Mouse (Mus musculus): ENCODE measurements at regions not wholly inside any gene's neighbourhood (a gene's known extent, or its start where the extent isn't known, plus 50 kb on each side); places are given as distances from the start of the nearest gene placed in this dataset.

DNA sequence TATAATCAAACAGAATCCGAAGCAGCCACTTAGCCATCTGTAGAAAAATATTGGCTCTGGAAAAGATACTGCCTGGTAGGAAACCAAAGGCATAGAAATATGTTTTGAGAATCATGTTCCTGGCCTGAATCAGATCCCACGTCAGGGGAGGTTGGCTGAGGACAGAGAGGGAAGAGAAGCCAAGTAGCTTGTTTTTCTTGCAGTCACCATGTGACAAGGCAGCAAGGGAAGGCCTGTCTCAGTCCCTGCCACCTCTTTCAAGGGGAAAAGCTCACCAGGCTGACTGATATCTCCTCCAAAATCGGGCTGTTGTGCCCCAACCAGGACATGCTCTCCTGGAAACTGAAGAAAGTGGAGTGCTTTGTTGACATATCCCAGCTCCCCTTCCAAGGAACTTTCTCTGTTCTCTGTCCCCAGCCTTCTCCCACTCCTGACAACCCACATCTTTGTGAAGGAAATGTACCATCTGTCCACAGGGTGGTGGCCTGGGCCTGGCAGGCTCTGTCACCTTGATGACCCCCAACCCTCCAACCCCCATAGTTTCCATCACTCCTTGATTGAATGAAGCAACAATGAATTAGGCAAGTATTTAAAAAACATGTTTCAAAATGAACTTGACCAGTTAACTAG lies 104.3 kb upstream of the Foxn2 start:
- DNase-seq (ENCODE audit: low spot score in 2 of 2), result peak; percentile 49 to 62

DNA sequence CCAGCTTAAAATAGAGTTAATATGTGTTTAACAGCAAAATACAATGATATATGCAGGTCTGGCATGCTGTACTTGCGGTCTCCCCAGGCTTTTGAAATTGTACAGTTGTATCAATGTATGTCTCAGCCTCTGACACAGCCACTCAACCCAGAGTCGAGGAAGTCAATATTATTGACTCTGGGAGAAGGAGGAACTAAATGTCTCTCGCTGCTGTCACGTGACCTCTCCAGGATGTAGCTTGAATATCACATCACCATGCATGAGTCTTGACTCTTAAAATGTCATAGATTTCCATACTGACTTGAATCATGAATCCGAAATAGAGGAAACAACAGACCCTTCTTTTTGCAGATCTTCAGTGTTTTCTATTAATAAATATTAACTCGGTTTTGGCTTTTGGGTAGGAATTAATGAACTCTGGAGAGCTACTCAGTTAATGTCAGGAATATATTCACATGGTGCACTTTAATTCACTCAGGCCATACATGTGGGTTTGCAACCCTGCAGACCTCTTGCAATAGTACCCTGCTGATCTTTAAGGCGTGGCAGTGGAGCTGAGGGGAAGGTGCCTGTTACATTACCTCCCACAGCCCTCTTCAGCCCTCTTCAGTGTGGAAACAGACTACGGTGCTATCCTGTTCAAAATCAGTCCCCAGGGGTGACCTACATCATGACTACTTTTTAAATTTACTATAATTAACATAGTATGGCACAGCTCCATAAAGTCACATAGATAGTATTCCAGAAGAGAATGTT lies 102.7 kb upstream of the Foxn2 start:
- no peak for DNase-seq (ENCODE audit: low spot score in 2 of 2)

DNA sequence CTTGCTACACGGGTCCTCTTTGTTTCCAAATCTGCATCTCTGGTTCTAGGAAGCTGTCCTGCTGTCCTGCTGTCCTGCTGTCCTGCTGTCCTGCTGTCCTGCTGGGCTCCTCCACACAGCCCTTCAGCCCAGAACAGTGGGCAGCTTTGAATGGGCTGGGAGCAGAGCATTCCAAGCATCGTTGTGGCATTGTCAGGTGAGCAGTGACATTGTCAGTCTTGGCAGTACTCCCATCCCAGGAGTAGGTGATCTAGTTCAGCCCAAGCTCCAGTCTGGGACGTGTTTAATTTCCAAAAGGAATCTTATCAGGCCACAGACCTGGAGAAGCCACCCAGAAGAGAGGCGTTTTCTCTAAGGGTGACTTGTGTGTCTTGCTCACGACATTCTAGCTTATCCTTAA lies 99.4 kb upstream of the Foxn2 start:
- DNase-seq (ENCODE audit: low spot score in 2 of 2), result no peak

DNA sequence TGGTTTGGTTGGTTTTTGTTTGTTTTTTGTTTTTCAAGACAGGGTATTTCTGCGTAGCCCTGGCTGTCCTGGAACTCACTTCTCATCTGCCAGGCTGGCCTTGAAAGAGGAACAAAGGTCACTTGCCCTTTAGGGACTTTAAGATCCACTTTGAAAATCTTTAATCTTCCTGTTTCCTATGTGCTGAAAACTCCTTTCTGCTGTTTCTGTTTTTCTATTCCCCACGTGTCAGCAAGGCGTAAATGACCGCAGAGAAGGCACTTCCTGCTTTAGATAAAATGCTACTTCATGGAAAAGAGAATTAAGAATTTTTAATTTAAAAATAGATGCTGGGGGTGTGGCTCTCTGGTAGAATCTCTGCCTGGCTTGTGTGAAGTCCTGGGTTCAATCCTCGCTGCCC lies 98.9 kb upstream of the Foxn2 start:
- no peak for DNase-seq (ENCODE audit: low spot score in 2 of 2)

DNA sequence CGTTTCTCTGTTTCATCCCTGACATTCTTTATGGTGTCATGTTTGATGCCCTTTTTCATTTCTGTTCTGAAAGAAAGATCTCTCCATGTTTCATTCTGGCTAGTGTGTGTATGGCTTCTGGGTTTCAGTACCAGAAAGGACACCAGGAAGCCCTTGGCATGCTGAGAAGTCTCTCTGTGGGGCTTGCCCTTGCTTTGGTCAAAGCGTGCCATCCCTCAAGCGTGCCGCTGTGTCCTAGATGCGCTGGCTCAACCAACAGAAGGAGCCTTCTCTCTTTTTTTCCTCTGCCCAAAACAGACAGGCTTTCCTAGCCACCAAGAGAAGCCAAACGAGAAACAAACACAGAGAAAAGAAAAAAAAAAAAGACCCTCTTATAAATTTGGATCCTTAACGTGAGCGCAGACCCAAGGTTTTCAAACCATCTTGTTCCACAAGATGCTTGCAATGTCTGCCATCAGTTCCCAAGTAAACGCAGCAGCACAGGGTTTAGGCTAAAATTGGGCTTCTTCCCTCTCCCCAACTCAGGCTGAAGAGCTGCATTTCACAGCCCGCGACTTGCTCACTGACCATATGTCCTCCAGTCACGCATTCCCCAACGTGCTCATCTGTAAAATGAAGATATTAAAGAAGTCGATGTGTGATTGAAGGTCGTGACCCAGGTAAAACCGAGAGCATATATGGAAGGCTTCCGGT lies 97.3 kb upstream of the Foxn2 start:
- no peak for DNase-seq (ENCODE audit: low spot score in 2 of 2)

DNA sequence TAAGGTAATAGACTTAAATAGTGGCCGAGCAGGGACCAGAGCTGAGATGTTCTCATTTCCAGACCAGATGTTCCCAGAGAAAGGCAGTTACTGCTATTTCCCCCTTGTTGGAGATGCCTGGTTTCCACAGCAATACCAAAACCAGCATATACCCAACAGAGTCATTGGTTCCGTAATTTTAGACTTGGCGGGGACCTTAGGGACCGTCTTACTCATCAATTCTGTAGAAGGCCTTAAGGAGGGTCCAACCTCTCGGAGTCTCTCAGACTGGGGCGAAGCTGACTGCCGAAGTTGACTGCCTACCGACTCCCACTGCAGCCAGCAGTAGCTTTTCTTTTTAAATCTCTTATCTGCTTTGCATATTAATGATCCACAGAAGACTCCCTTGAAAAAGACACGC lies 95.1 kb upstream of the Foxn2 start:
- no peak for DNase-seq (ENCODE audit: low spot score in 2 of 2)

DNA sequence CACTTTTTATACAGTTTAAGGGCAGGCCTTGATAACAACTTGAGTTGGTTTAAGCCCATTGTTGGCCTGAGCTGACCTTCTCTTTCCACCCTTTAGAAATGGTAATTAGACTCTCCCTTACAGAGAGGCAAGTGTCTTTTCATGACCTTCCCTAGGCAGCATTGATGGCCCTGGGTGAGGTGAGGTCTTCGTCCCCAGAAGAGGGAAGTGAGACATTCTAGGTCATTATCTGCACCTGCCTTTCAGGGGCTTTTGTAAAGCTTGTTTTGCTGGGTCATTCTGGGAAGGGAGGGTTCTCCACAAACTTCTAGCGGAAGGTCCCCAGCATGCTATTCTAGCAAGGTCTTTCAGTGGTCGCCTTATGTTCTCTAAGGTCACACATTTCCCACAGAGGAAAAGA lies 93.6 kb upstream of the Foxn2 start:
- no peak for DNase-seq (ENCODE audit: low spot score in 2 of 2)

DNA sequence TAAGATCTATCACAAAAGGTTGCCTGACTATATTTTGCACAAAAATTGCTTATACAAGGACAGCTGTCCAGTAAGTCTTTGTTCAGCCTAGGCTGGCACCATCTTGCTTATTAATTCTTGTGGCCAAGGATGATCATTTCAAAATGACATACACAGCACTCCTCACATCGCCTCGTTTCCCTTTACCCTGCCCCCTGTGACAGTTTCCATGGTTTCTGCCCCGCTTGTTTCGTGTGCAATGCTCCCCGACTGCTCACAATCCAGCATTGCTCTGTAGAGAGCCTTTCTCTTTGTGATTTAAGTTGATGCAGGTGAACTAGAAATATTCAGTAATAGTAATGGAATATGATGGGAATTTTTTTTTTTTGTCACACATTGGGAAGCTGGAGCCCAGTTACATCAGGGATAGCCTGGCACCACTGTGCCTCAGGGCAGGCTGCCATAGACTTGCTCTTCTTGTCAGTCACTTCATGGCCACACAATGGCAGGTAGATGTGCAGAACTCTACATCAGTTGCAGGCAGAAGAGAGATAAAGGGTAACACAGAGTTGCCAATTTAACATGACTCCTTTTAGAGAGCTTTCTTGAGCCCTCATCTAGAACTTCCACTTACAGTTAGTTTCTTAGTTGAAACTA lies 90.6 kb upstream of the Foxn2 start:
- DNase-seq (ENCODE audit: low spot score in 2 of 2), result no peak

DNA sequence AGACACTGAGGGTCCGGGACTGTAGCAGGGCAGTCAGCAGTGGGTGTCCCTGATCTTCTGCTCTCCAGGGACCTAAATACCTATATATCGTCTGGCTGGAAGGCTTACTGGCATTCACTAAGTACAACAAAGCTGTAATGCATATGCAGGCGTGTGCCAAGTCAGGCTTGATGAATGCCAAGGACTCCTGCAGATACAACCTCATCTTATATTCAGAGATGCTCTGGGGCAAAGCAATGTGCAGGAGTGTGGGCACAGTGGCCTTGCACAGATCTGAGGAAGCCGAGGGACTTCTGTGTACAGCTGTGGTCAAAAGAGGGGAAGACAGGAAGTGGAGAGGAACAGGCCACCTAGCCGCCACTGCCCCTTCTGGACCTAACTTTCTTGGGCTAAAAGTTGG lies 89.5 kb upstream of the Foxn2 start:
- DNase-seq (ENCODE audit: low spot score in 2 of 2), result no peak

DNA sequence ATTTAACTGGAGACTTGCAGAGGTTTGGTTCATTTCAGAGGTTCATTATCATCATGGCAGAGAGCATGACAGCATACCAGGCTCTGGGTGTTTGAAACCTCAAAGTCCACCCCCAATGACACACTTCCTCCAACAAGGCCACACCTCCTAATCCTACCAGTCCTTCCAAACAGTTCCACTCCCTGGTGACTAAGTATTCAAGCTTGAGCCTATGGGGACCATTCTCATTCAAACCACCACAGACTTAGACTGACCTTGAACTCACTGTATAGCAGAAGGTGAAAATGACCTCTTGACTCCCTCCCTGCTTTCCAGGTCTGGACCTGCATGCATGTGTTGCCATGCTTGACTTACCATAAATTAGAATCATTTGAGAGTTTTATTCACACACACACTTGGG lies 87.6 kb upstream of the Foxn2 start:
- no peak for DNase-seq (ENCODE audit: low spot score in 2 of 2)

DNA sequence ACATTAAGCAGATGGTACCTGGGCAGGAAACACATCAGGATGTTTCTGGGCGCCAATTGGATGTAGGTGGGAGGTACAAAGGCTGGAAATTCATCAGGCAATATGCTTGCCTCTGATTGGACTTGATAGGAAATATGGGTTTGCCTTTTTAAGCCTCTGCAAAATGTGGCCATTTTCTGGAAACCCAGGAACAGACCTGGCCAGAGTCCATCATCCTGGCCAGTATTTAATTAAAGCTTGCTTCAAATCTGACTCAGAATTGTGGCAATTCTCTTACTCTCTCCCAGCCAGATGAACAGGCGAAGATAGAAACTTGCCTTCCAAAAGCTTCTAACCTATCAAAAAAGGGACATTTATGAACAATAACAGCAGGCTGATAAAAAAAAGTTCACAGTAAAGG lies 79.3 kb upstream of the Foxn2 start:
- no peak for DNase-seq (ENCODE audit: low spot score in 2 of 2)

DNA sequence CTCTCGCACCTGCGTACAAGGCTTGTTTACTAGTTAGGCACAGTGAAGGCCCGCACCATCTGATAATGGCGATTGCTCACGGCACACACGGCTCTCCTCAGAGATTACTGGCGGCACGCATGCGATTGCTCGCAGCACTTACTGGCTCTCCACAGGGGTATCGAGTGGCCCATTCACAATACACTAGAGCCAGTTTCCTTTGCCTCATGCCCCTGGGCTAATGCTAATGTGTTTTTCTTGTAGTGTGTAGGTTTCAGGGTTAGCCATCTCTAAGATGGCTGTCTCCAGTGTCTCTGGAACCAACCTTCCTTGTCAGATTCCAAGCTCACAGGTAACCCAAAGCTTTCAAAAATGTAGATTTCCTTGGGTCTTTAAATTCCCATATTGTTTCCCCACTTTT lies 78.1 kb upstream of the Foxn2 start:
- DNase-seq (ENCODE audit: low spot score in 2 of 2), result no peak

DNA sequence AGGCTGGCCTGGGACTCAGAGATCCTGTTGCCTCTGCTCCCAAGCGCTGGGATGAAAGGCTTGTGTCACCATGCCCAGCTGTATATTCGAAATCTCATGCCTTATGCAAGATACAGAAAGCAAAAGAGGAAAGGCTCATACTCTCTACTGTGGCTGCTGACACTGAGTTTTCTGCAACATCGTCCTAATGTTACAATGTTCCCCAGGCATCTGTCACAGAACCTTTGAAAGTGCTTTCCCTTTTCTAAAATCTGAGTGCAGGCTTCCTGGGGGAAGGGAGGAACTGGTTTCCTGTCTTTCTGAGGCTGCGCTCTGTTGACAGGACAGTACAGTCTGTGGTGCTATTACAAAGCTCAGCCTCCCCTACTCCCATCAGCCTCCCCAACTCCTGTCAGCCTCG lies 72.6 kb upstream of the Foxn2 start:
- peak; percentile 18 to 71 for DNase-seq (ENCODE audit: low spot score in 2 of 2)

DNA sequence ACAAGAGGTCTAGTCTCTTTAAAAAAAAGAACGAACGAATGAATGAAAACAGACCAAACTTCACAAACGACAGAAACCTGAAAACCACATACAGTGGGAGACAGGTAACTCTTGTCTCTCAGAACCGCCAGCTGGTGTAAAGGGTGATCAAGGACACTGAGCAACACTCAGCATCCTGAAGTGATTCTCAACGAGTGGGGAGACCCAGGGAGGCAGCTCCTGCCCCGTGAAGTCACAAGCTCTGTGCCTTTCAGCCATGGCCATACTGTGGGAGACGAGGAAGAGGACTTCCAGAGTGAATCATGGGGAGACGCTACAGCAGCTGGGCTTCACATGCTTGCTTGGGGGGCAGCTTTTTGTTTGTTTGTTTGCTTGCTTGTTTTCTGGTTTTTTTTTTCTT lies 70.5 kb upstream of the Foxn2 start:
- no peak for DNase-seq (ENCODE audit: low spot score in 2 of 2)

DNA sequence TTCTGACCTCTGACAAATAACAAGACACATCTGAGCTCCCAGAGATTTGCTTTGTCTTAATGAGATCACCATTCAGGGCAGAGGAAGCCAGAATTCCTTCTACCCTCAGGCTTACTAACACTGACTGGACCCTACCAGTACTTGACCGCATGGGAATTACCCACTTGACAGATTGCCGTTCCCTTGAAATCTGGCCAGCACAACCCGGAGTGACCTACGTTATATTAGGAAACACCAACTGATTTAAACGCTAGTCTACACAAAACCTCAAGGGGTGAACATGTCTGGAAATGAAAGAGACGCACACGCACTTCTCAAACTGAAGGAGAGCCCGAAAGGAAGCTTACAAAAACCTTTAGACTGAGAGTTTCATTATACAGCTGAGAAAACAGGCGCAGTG lies 69.8 kb upstream of the Foxn2 start:
- DNase-seq (ENCODE audit: low spot score in 2 of 2), result no peak

DNA sequence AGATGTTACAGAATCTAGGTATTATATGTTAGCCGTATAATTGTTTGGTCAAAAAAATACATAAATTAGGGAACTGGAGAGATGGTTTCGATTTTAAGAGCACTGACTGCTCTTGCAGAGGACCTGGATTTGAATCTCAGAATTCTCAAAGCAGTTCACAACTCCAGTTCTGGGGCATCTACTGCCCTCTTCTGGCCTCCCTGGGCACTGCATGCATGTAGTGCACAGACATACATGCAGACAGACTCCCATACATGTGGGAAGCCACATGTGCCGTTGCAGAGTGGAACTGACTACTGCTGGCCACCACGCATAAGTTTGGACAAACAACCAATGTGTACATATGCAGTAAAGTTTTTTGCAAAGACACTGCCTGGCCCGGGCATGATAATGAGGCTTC lies 62.0 kb upstream of the Foxn2 start:
- no peak for DNase-seq (ENCODE audit: low spot score in 2 of 2)

DNA sequence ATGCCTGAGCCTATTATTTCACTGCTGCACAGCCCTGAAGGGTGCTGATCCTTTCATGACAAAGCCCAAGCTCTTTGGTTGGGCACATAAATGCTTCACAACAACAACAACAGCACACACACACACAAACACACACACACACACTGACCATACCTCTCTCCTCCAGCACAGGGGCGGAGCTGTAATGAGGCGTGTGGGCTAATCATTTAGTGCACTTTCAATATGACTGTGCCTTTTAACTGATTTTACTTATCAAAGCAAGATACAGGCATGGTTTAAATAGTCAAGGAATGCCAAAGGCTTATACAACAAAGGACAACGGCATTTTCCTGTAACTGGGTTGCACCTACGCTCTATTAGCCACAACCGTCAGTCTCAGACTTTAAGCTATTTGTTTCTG lies 61.1 kb upstream of the Foxn2 start:
- DNase-seq (ENCODE audit: low spot score in 2 of 2), result no peak

DNA sequence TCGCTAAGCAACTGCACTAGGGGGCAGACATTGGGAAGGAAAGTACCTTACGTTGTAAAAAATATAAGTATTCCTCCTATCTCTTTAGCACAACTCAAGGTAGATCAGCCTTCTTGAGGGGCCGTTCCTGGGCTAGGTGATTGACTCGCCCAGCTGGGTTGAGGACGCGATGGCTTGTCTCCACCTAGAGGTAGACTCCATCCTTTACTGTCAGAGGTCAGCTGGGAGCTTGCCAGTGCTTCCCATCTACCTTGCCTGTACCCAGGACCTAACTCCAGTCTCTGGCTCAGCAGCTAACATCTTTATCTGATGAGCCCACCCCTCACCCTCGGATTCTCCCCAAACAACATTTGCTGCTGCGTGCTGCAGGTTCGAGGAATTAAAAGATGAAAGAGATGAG lies 59.4 kb upstream of the Foxn2 start:
- no peak for DNase-seq (ENCODE audit: low spot score in 2 of 2)

DNA sequence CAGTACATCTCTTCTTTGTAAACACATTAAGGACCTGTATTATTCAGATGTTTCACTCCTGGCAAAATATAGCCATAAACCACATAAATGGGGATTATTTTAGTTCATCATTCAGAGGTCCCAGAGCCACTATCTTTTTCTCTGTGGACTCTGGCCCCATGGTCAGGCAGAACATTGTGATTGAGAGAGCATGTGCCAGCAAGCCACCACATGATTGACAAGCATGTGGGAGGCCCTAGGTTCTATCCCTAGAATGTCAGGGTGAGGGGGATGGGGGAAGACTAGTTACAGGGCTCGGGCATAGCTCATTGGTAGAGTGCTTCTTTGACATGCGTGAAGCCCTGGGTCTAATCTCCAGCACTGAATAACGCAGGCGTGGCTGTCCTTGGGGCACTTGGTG lies 57.1 kb upstream of the Foxn2 start:
- DNase-seq (ENCODE audit: low spot score in 2 of 2), result no peak

DNA sequence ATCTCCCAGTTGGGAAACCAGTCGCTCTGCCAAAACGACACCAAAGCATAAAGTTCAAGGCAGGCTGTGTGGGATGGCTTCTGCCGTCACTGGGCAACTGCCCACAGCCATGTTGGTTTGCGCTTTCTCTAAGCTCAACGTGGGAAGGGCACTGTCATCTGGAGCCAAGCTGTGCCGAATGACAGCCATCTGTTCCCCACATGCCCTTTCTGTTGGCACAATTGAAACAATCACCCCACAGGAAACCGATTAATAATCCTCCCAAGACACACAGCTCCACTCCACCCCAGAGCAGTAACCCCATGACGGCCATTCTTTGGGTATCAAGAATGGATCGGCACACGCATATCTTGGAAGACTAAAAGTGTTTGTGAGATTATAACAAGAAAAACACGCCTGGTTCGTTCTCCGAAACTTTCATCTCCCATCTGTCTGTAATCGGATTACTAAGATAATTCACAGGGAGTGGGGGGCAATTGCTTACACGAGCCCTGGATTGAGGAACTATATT lies 52.0 kb upstream of the Foxn2 start:
- peak; percentile 72 to 88 for DNase-seq (ENCODE audit: low spot score in 2 of 2)

DNA sequence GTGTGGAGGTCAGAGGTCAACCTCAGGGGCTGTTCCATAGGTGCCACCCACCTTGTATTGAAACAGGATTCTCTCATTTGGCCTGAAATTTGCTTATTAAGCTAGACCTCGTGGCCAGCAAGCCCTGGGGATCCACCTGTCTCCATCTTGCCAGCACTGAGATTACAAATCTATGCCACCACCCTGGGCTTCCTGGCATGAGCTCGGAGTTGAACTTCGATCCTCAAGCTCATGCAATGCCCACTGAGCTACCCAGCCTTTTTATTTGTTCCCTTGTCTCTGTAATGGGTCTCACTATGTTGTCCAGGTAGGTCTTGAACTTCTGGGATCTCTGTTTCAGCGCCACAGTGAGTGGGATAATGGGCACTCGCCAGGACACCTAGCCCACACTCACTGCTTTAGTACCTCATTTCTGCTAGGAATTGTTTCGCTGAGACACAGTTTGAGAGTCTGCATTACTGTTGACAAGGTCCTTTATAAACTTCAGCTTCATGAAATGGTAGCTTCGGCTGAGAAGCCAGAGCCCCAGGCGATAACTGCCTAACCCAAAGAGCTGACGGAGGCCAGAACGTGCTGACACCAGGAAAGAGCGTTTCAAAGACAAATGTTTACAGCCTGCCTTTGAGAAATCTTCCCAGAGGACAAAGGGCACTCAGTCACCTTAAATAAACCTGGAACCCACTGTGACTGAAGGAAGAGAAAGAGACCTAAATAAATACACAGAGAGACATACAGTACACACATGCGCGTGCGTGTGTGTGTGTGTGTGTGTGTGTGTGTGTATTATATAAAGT lies 50.6 kb upstream of the Foxn2 start:
- no peak for DNase-seq (ENCODE audit: low spot score in 2 of 2)

Measured in layer of hippocampus, adult 18-20 months (tissue).